Mouse (Mus musculus): ENCODE results near the gene Rfc2. TPM values are rescaled to one million over a fixed set of nuclear protein-coding genes. Genes with fewer than 3 reads are reported as not detected.
A peak's percentile ranks its signal among the peaks of the same experiment; 100 is the strongest.

Rfc2 gene
- polyA plus RNA-seq, 1 experiment from 2014 or later = 298 TPM

- DNase-seq (ENCODE audit: low spot score) (no peak), ATAC-seq (replicated peaks; ENCODE audit: low FRiP score, low TSS enrichment, low read depth) (no peak)
- H3K27ac ChIP-seq (ENCODE audit: low read depth) = no peak overlapping the region
- peaks cover 80% of the 10 kb centered on the region for H3K36me3 ChIP-seq (ENCODE audit: control insufficient read depth, insufficient read depth, low read length)
- 91% methylated on average over 9 of the region's 9 CpGs for WGBS
- H3K4me1 ChIP-seq (replicated peaks; ENCODE audit: control insufficient read depth, insufficient read depth, low read length) = no peaks in the 10 kb centered on the region
- no peak overlapping the region for H3K4me2 ChIP-seq (ENCODE audit: low read length)
- no peak overlapping the region for H3K4me3 ChIP-seq (ENCODE audit: low read depth, low read length)
- no peaks in the 10 kb centered on the region for H3K27me3 ChIP-seq (replicated peaks; ENCODE audit: control insufficient read depth, insufficient read depth, low read length)
- H3K9me3 ChIP-seq (ENCODE audit: control insufficient read depth, low read length) = no peaks in the 10 kb centered on the region
- H3K9ac ChIP-seq (ENCODE audit: low read length) = no peak overlapping the region
Observed at GRCm38 (mm10) chr5:134620457-134620856, 39.3 kb downstream of the Rfc2 start.

DNA sequence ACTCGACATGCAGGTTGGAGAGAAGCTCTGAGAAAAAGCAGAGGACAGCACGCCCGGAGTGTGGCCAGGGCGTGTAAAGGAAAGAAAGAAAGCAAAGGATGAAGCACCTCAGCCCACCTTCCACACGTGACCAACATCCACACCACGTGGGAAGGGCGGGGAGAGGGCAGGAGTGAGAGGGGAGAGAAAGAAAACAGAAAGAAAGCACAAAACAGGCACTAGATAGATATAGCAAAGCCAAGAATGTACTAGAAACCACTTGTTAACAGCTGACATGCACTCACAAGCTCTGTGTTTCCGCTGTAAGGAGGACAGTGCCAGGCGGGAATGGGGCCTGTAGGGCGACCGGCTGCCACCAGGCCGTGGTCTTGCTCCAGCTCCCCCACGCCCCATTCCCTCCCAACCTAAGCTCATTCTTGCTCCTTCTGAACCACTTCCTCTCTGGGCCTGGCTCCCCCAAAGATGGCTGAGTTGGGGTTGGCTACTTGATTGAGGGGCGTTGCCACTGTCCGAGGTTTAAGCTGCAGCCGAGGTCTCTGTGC lies 40.0 kb downstream of the Rfc2 start:
- 90% methylated on average over 16 of the region's 16 CpGs for WGBS
- no peak for ATAC-seq (replicated peaks; ENCODE audit: low FRiP score, low TSS enrichment, low read depth)
- no peak overlapping the region for H3K4me3 ChIP-seq (ENCODE audit: low read depth, low read length)
- DNase-seq (ENCODE audit: low spot score) = no peak
- H3K27ac ChIP-seq (ENCODE audit: low read depth) = no peak overlapping the region
- no peak overlapping the region for H3K4me2 ChIP-seq (ENCODE audit: low read length)
- peaks cover 88% of the 10 kb centered on the region for H3K36me3 ChIP-seq (ENCODE audit: control insufficient read depth, insufficient read depth, low read length)
- no peaks in the 10 kb centered on the region for H3K4me1 ChIP-seq (replicated peaks; ENCODE audit: control insufficient read depth, insufficient read depth, low read length)
- H3K27me3 ChIP-seq (replicated peaks; ENCODE audit: control insufficient read depth, insufficient read depth, low read length) = no peaks in the 10 kb centered on the region
- no peak overlapping the region for H3K9ac ChIP-seq (ENCODE audit: low read length)
- no peaks in the 10 kb centered on the region for H3K9me3 ChIP-seq (ENCODE audit: control insufficient read depth, low read length)

GRCm38 (mm10) chr5:134622069-134622468 lies 40.9 kb downstream of the Rfc2 start:
- ATAC-seq (replicated peaks; ENCODE audit: low FRiP score, low TSS enrichment, low read depth) = no peak

DNA sequence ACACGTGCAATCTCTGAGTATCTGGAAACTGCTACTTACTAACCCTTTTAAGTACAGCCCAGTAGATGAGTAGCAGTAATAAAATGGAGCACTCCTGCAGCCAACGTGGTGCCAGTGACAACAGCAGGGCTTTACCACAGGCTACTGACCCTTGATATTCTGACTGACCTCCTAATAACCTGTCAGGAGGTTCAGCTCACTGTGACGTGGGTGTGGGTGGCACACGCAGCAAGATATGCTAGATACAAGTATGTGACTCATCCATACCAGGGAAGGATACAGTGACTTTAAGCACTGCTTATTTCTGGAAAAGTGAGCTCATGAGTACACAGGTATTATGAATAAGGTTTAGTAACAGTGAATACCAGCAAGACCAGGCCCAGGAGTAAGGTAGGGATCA lies 48.3 kb downstream of the Rfc2 start:
- H3K36me3 ChIP-seq (ENCODE audit: control insufficient read depth, insufficient read depth, low read length) = peaks cover 84% of the 10 kb centered on the region
- H3K9ac ChIP-seq (ENCODE audit: low read length) = no peak overlapping the region
- H3K4me3 ChIP-seq (ENCODE audit: low read depth, low read length) = no peak overlapping the region
- H3K27me3 ChIP-seq (replicated peaks; ENCODE audit: control insufficient read depth, insufficient read depth, low read length) = no peaks in the 10 kb centered on the region
- H3K27ac ChIP-seq (ENCODE audit: low read depth) = no peak overlapping the region
- DNase-seq (ENCODE audit: low spot score) = no peak
- H3K4me1 ChIP-seq (replicated peaks; ENCODE audit: control insufficient read depth, insufficient read depth, low read length) = no peaks in the 10 kb centered on the region; the same call in 1 of the 2 replicates
- no peak for ATAC-seq (replicated peaks; ENCODE audit: low FRiP score, low TSS enrichment, low read depth)
- H3K4me2 ChIP-seq (ENCODE audit: low read length) = no peak overlapping the region
- H3K9me3 ChIP-seq (ENCODE audit: control insufficient read depth, low read length) = no peaks in the 10 kb centered on the region
- 54% methylated on average over 4 of the region's 4 CpGs for WGBS

More at GRCm38 (mm10) chr5:134622069-134622468, 40.9 kb downstream of the Rfc2 start:
- Histone ChIP-seq H3K4me1 (replicated peaks; ENCODE audit: control insufficient read depth, insufficient read depth, low read length) (no peaks in the 10 kb centered on the region), H3K9ac (ENCODE audit: low read length) (no peak overlapping the region), H3K4me2 (ENCODE audit: low read length) (no peak overlapping the region), H3K27ac (ENCODE audit: low read depth) (no peak overlapping the region), H3K9me3 (ENCODE audit: control insufficient read depth, low read length) (no peaks in the 10 kb centered on the region), H3K4me3 (ENCODE audit: low read depth, low read length) (no peak overlapping the region), H3K36me3 (ENCODE audit: control insufficient read depth, insufficient read depth, low read length) (peaks cover 96% of the 10 kb centered on the region), H3K27me3 (replicated peaks; ENCODE audit: control insufficient read depth, insufficient read depth, low read length) (no peaks in the 10 kb centered on the region)
- 78% methylated on average over 2 of the region's 2 CpGs for WGBS
- DNase-seq (ENCODE audit: low spot score) = no peak

- ATAC-seq (replicated peaks; ENCODE audit: low FRiP score, low TSS enrichment, low read depth) = no peak
- no peaks in the 10 kb centered on the region for H3K9me3 ChIP-seq (ENCODE audit: control insufficient read depth, low read length)
- H3K4me1 ChIP-seq (replicated peaks; ENCODE audit: control insufficient read depth, insufficient read depth, low read length) = no peaks in the 10 kb centered on the region; the same call in 1 of the 2 replicates
- no peaks in the 10 kb centered on the region for H3K27me3 ChIP-seq (replicated peaks; ENCODE audit: control insufficient read depth, insufficient read depth, low read length)
- no peak for DNase-seq (ENCODE audit: low spot score)
- no peak overlapping the region for H3K4me2 ChIP-seq (ENCODE audit: low read length)
- peaks cover 83% of the 10 kb centered on the region for H3K36me3 ChIP-seq (ENCODE audit: control insufficient read depth, insufficient read depth, low read length)
- no peak overlapping the region for H3K27ac ChIP-seq (ENCODE audit: low read depth)
- H3K9ac ChIP-seq (ENCODE audit: low read length) = no peak overlapping the region
- H3K4me3 ChIP-seq (ENCODE audit: low read depth, low read length) = no peak overlapping the region
Observed at GRCm38 (mm10) chr5:134630835-134631234, 49.7 kb downstream of the Rfc2 start.

DNA sequence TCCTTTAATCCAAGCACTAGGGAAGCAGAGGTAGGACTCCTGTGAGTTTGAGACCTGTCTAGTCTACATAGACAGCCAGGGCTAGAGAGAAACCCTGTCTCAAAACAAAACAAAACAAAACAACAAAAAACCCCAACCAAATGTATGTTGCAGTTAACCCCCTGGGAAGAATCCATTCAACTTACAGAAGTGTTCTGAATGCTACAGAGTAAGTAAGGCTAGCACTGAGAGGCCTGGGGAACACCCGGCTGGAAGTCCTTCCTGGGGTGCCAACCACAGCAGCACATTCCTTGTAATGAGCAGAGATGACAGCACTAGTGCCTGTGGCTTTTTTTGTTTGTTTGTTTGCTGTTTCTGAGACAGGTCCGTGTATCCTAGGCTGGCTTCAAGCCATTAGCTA lies 51.7 kb downstream of the Rfc2 start:
- no peak overlapping the region for H3K27ac ChIP-seq (ENCODE audit: low read depth)
- no peaks in the 10 kb centered on the region for H3K27me3 ChIP-seq (replicated peaks; ENCODE audit: control insufficient read depth, insufficient read depth, low read length)
- no peaks in the 10 kb centered on the region for H3K9me3 ChIP-seq (ENCODE audit: control insufficient read depth, low read length)
- H3K4me1 ChIP-seq (replicated peaks; ENCODE audit: control insufficient read depth, insufficient read depth, low read length) = peaks cover 6% of the 10 kb centered on the region
- DNase-seq (ENCODE audit: low spot score) (no peak), ATAC-seq (replicated peaks; ENCODE audit: low FRiP score, low TSS enrichment, low read depth) (no peak)
- peaks cover 76% of the 10 kb centered on the region for H3K36me3 ChIP-seq (ENCODE audit: control insufficient read depth, insufficient read depth, low read length)
- no peak overlapping the region for H3K9ac ChIP-seq (ENCODE audit: low read length)
- WGBS = 66% methylated on average over 2 of the region's 2 CpGs
- no peak overlapping the region for H3K4me3 ChIP-seq (ENCODE audit: low read depth, low read length)
- no peak overlapping the region for H3K4me2 ChIP-seq (ENCODE audit: low read length)

DNA sequence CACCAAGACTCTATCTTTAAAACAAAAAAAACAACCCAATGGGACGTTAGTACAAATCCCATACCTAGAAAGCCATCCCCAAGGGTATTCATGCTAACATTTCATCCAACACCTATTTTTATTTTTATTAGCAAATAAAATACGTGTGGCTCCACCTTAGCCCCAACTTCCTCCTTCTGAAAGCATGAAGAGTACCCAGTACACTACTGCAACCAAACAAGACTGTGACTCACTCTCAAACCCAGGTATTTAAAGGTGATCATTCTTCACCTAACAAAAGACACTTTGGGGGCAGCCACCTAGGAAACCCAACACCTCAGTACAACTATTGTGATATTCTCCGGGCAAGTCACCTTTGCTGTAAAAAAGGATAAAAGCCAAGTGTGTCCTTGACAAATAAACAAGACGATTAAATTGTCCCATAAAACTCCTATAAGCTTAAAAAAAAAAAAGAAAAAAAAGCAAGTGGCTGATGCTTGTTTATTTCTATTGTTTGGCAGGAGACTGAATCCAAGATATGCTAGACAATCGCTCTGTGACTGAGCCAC lies 56.7 kb downstream of the Rfc2 start:
- peak overlapping the region; percentile 81 for H3K4me2 ChIP-seq (ENCODE audit: low read length)
- WGBS = 18% methylated on average over 5 of the region's 5 CpGs
- H3K9ac ChIP-seq (ENCODE audit: low read length) = peak overlapping the region; percentile 99
- peak overlapping the region; percentile 97 for H3K4me3 ChIP-seq (ENCODE audit: low read depth, low read length)
- H3K36me3 ChIP-seq (ENCODE audit: control insufficient read depth, insufficient read depth, low read length) = peaks cover 39% of the 10 kb centered on the region
- H3K27me3 ChIP-seq (replicated peaks; ENCODE audit: control insufficient read depth, insufficient read depth, low read length) = no peaks in the 10 kb centered on the region
- ATAC-seq (replicated peaks; ENCODE audit: low FRiP score, low TSS enrichment, low read depth) (no peak), DNase-seq (ENCODE audit: low spot score) (no peak)
- peaks cover 12% of the 10 kb centered on the region for H3K4me1 ChIP-seq (replicated peaks; ENCODE audit: control insufficient read depth, insufficient read depth, low read length)
- peak overlapping the region; percentile 94; the same call in 1 of the 2 replicates for H3K27ac ChIP-seq (ENCODE audit: low read depth)
- no peaks in the 10 kb centered on the region for H3K9me3 ChIP-seq (ENCODE audit: control insufficient read depth, low read length)

DNA sequence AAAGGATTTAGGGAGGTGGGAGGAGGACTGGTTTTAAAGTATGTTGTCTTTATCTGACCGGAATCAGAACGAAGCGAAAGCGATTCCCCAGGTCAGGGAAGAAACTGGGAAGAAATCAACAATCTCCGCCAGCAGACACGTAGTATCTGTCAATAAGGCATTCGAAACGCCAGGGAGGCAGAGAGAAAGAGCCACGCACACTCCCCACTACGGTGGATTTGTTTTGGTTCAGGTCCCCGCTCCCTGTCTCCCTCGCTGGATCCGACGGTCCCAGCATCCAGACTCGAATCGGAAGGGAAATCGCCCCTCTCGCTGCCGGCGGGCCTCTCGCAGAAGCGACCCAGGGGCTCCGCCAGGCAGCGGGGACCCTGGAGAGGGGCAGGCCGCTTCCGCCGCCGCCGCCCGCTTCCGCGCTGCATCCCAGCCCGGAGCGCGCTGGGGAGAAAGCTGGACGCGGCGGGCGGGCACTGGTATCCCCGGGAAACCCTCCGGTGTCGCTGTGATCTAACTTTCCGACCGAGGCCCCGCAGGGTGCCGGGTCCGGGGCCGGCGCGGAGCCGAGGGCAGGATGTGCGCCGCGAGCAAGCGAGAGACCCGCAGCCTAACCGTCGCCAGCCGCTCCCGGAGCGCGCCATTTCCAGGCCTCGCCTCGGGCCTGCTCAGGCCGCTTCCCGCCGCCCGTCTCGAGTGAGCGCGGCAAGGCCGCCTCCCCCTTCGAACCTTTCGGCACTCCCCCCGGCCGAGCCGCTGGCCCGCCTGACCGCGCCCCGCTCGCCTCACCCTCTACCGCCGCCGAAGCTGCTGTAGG lies 57.5 kb downstream of the Rfc2 start:
- peak overlapping the region; percentile 97 for H3K4me3 ChIP-seq (ENCODE audit: low read depth, low read length)
- H3K27me3 ChIP-seq (replicated peaks; ENCODE audit: control insufficient read depth, insufficient read depth, low read length) = no peaks in the 10 kb centered on the region
- DNase-seq (ENCODE audit: low spot score) = no peak
- peak overlapping the region; percentile 81 for H3K4me2 ChIP-seq (ENCODE audit: low read length)
- peak overlapping the region; percentile 99 for H3K9ac ChIP-seq (ENCODE audit: low read length)
- H3K4me1 ChIP-seq (replicated peaks; ENCODE audit: control insufficient read depth, insufficient read depth, low read length) = peaks cover 12% of the 10 kb centered on the region
- peak overlapping the region; percentile 94 for H3K27ac ChIP-seq (ENCODE audit: low read depth)
- H3K9me3 ChIP-seq (ENCODE audit: control insufficient read depth, low read length) = no peaks in the 10 kb centered on the region
- peaks cover 32% of the 10 kb centered on the region for H3K36me3 ChIP-seq (ENCODE audit: control insufficient read depth, insufficient read depth, low read length)
- ATAC-seq (replicated peaks; ENCODE audit: low FRiP score, low TSS enrichment, low read depth) = peak; percentile 76
- under 1% methylated on average over 74 of the region's 85 CpGs for WGBS
